Mouse (Mus musculus) E14TG2a.4 (cell line): ENCODE measurements around the gene Gm960.
A peak's percentile ranks its signal among the peaks of the same experiment; 100 is the strongest.

Source experiments
- H3K27me3 ChIP-seq: 2 replicates; pipeline ENCODE4 v1.6.1; 2014; ENCODE audit warnings: low read length, control low read depth; ENCODE audit not compliant: insufficient read depth
- H3K36me3 ChIP-seq: 2 replicates; pipeline ENCODE4 v1.6.1; 2014; ENCODE audit warnings: low read length, control low read depth; ENCODE audit not compliant: insufficient read depth
- H3K4me1 ChIP-seq: replicated peaks from 2 replicates; pipeline ENCODE4 v1.6.1; 2014; ENCODE audit warnings: low read depth, low read length, control low read depth
- H3K4me3 ChIP-seq: replicated peaks from 2 replicates; pipeline ENCODE4 v1.5.1; 2014; ENCODE audit warnings: mild to moderate bottlenecking, low read length
- H3K9me3 ChIP-seq: 2 replicates; pipeline ENCODE4 v1.6.1; 2014; ENCODE audit warnings: low read length, control low read depth
- CTCF ChIP-seq: conservative IDR thresholded peaks from 2 replicates; pipeline ENCODE4 v1.5.1; 2014; ENCODE audit warnings: low read length
- NANOG ChIP-seq: IDR thresholded peaks from 2 replicates; pipeline ENCODE4 v1.6.1; 2014; ENCODE audit warnings: borderline replicate concordance, low read length, mixed read lengths
- POU5F1 ChIP-seq: IDR thresholded peaks from 2 replicates; pipeline ENCODE4 v1.6.1; 2014; ENCODE audit warnings: low read length, borderline replicate concordance

Gm960 gene

GRCm38 (mm10) chr19:4614305-4615150 is 83.9 kb downstream of the Gm960 start:
- TF ChIP-seq NANOG, result no peak
- TF ChIP-seq POU5F1, result no peak
- TF ChIP-seq CTCF, result no peak
- peaks cover 61% of the 10 kb centered on the region for H3K4me1 ChIP-seq
- peak overlapping the region; percentile 89 for H3K4me3 ChIP-seq
- H3K27me3 ChIP-seq, result peaks cover 38% of the 10 kb centered on the region
- peaks cover 45% of the 10 kb centered on the region for H3K36me3 ChIP-seq
- H3K9me3 ChIP-seq, result no peaks in the 10 kb centered on the region

GRCm38 (mm10) chr19:4613464-4614304 is 84.8 kb downstream of the Gm960 start:
- H3K9me3 ChIP-seq, result no peaks in the 10 kb centered on the region
- peaks cover 57% of the 10 kb centered on the region for H3K4me1 ChIP-seq
- TF ChIP-seq CTCF, result no peak
- no peak for TF ChIP-seq POU5F1
- TF ChIP-seq NANOG, result no peak

GRCm38 (mm10) chr19:4612181-4612961 is 86.1 kb downstream of the Gm960 start:
- TF ChIP-seq CTCF (no peak), POU5F1 (no peak), NANOG (no peak)
- peaks cover 41% of the 10 kb centered on the region for H3K36me3 ChIP-seq

More at GRCm38 (mm10) chr19:4613464-4614304, 84.8 kb downstream of the Gm960 start:
- Histone ChIP-seq H3K36me3 (peaks cover 41% of the 10 kb centered on the region), H3K27me3 (peaks cover 36% of the 10 kb centered on the region), H3K4me3 (peak overlapping the region; percentile 89)

GRCm38 (mm10) chr19:4610109-4610508 is 88.4 kb downstream of the Gm960 start:
- no peaks in the 10 kb centered on the region for H3K9me3 ChIP-seq
- TF ChIP-seq NANOG, result no peak
- no peak for TF ChIP-seq CTCF
- TF ChIP-seq POU5F1, result no peak

More at GRCm38 (mm10) chr19:4612181-4612961, 86.1 kb downstream of the Gm960 start:
- peaks cover 46% of the 10 kb centered on the region for H3K4me1 ChIP-seq
- no peaks in the 10 kb centered on the region for H3K9me3 ChIP-seq
- peak overlapping the region; percentile 89 for H3K4me3 ChIP-seq
- peaks cover 25% of the 10 kb centered on the region for H3K27me3 ChIP-seq

GRCm38 (mm10) chr19:4608511-4608910 is 90.0 kb downstream of the Gm960 start:
- Histone ChIP-seq H3K4me3 (no peak overlapping the region), H3K36me3 (peaks cover 37% of the 10 kb centered on the region), H3K9me3 (no peaks in the 10 kb centered on the region), H3K27me3 (peaks cover 12% of the 10 kb centered on the region), H3K4me1 (peaks cover 37% of the 10 kb centered on the region)
- no peak for TF ChIP-seq CTCF
- TF ChIP-seq NANOG, result no peak
- no peak for TF ChIP-seq POU5F1

More at GRCm38 (mm10) chr19:4610109-4610508, 88.4 kb downstream of the Gm960 start:
- peaks cover 35% of the 10 kb centered on the region for H3K4me1 ChIP-seq
- no peak overlapping the region for H3K4me3 ChIP-seq
- H3K27me3 ChIP-seq, result peaks cover 14% of the 10 kb centered on the region
- peaks cover 41% of the 10 kb centered on the region for H3K36me3 ChIP-seq

- H3K9me3 ChIP-seq, result no peaks in the 10 kb centered on the region
- H3K27me3 ChIP-seq, result peaks cover 18% of the 10 kb centered on the region
- H3K4me3 ChIP-seq, result no peak overlapping the region
- TF ChIP-seq NANOG (no peak), POU5F1 (no peak), CTCF (no peak)
- H3K36me3 ChIP-seq, result peaks cover 29% of the 10 kb centered on the region
- peaks cover 32% of the 10 kb centered on the region for H3K4me1 ChIP-seq
These were observed 91.1 kb downstream of the Gm960 start for GRCm38 (mm10) chr19:4607406-4607805.

- Histone ChIP-seq H3K4me1 (peaks cover 37% of the 10 kb centered on the region), H3K4me3 (no peak overlapping the region), H3K27me3 (peaks cover 29% of the 10 kb centered on the region), H3K36me3 (peaks cover 14% of the 10 kb centered on the region), H3K9me3 (no peaks in the 10 kb centered on the region)
- TF ChIP-seq NANOG (no peak), POU5F1 (no peak), CTCF (no peak)
These were observed 92.8 kb downstream of the Gm960 start for GRCm38 (mm10) chr19:4605654-4606053.

GRCm38 (mm10) chr19:4603801-4604723 is 94.4 kb downstream of the Gm960 start:
- Histone ChIP-seq H3K27me3 (peaks cover 34% of the 10 kb centered on the region), H3K4me1 (peaks cover 32% of the 10 kb centered on the region), H3K9me3 (no peaks in the 10 kb centered on the region), H3K4me3 (peak overlapping the region; percentile 50), H3K36me3 (peaks cover 6% of the 10 kb centered on the region)
- TF ChIP-seq POU5F1, result no peak
- peak; percentile 17; the same call in 1 of the 2 replicates for TF ChIP-seq CTCF
- TF ChIP-seq NANOG, result no peak
